In genomic region chr8:126971314-126971664, GRCm38 (mm10) we compare ENCODE assay signal across 7 mouse cellular contexts. TPM values are rescaled to one million over a fixed set of nuclear protein-coding genes. Genes with fewer than 3 reads are reported as not detected.
DNase-seq lines count a peak whose midpoint lies in the region; ATAC-seq and TF ChIP-seq lines count a peak whose summit lies in the region.

No protein-coding gene starts in this region.

- intact Hi-C loops in left cerebral cortex, postnatal 4 days (cut with DNase I): no loop called here

- no peaks in the 10 kb centered on the region; the same call in 1 of the 2 replicates for H3K36me3 ChIP-seq in lung, embryonic 16.5 days (ENCODE audit: control insufficient read depth, insufficient read depth, low read length)
- peaks cover 31% of the 10 kb centered on the region for H3K36me3 ChIP-seq in limb, embryonic 10.5 days
- peaks cover 19% of the 10 kb centered on the region for H3K36me3 ChIP-seq in small intestine, adult 2 months (ENCODE audit: control insufficient read depth, insufficient read depth, low read length)

- peaks cover 4% of the 10 kb centered on the region; the same call in 1 of the 2 replicates for H3K4me1 ChIP-seq in lung, embryonic 16.5 days (replicated peaks; ENCODE audit: control insufficient read depth, insufficient read depth, low read length)
- H3K4me1 ChIP-seq in embryonic fibroblast, embryonic 13.5 days (ENCODE audit: control insufficient read depth, insufficient read depth, low read length): peaks cover 4% of the 10 kb centered on the region
- peaks cover 21% of the 10 kb centered on the region for H3K4me1 ChIP-seq in limb, embryonic 10.5 days
- peaks cover 3% of the 10 kb centered on the region; the same call in 1 of the 2 replicates for H3K4me1 ChIP-seq in small intestine, adult 2 months (ENCODE audit: control insufficient read depth, insufficient read depth, insufficient read length, low read length)

- no peak for TF ChIP-seq POLR2A in embryonic fibroblast, embryonic 13.5 days (IDR thresholded peaks at IDR 0.05; ENCODE audit: low read depth, low read length)
- no peak for TF ChIP-seq POLR2A in small intestine, adult 2 months (IDR thresholded peaks at IDR 0.05; ENCODE audit: low read depth, low read length)

- H3K9me3 ChIP-seq in lung, embryonic 16.5 days (ENCODE audit: control insufficient read depth, low read length): no peaks in the 10 kb centered on the region
- H3K9me3 ChIP-seq in limb, embryonic 10.5 days (replicated peaks): no peaks in the 10 kb centered on the region

- H3K27ac ChIP-seq in lung, embryonic 16.5 days (ENCODE audit: low read length): peak overlapping the region; percentile 76
- H3K27ac ChIP-seq in embryonic fibroblast, embryonic 13.5 days (ENCODE audit: insufficient read depth, low read length): peak overlapping the region; percentile 15; the same call in 1 of the 2 replicates
- peak overlapping the region; percentile 87 for H3K27ac ChIP-seq in limb, embryonic 10.5 days
- H3K27ac ChIP-seq in small intestine, adult 2 months (ENCODE audit: insufficient read depth, low read depth, low read length): 0 out of 2 replicates have a peak overlapping the region, but pooled peaks have one; percentile 18

- H3K4me2 ChIP-seq in lung, embryonic 16.5 days (ENCODE audit: low read depth, low read length): peak overlapping the region; percentile 87

- peak overlapping the region; percentile 74 for H3K9ac ChIP-seq in lung, embryonic 16.5 days (ENCODE audit: low read length)

- no peak for TF ChIP-seq CTCF in embryonic fibroblast, embryonic 13.5 days (IDR thresholded peaks at IDR 0.05; ENCODE audit: borderline replicate concordance, insufficient read depth, low read length)
- TF ChIP-seq CTCF in small intestine, adult 2 months (IDR thresholded peaks at IDR 0.05; ENCODE audit: extremely low read depth, insufficient read length, insufficient replicate concordance, low read depth, low read length): no peak

- DNase-seq in lung, postnatal 4 days: no peak
- DNase-seq in limb, embryonic 10.5 days (ENCODE audit: low spot score): no peak
- DNase-seq in left cerebral cortex, postnatal 4 days: no peak
- DNase-seq in adrenal gland, postnatal 25 days: no peak

- 5% methylated on average over 13 of the region's 13 CpGs for WGBS in lung, embryonic 16.5 days
- 14% methylated on average over 13 of the region's 13 CpGs for WGBS in limb, embryonic 10.5 days
- WGBS in small intestine, adult 2 months: 4% methylated on average over 13 of the region's 13 CpGs

- peaks cover under 1% of the 10 kb centered on the region; the same call in 1 of the 2 replicates for H3K27me3 ChIP-seq in lung, embryonic 16.5 days (ENCODE audit: control insufficient read depth, insufficient read depth, low read depth, low read length)
- H3K27me3 ChIP-seq in limb, embryonic 10.5 days (ENCODE audit: low read depth, poor library complexity, severe bottlenecking): no peaks in the 10 kb centered on the region
- no peaks in the 10 kb centered on the region for H3K27me3 ChIP-seq in small intestine, adult 2 months (ENCODE audit: control insufficient read depth, insufficient read depth, low read length)

- peak overlapping the region; percentile 92 for H3K4me3 ChIP-seq in lung, embryonic 16.5 days (ENCODE audit: low read length)
- peak overlapping the region; percentile 37 for H3K4me3 ChIP-seq in embryonic fibroblast, embryonic 13.5 days (ENCODE audit: insufficient read depth, low read length)
- peak overlapping the region; percentile 97 for H3K4me3 ChIP-seq in limb, embryonic 10.5 days
- peak overlapping the region; percentile 85 for H3K4me3 ChIP-seq in small intestine, adult 2 months (ENCODE audit: low read depth, low read length)

- peak; percentile 32 for ATAC-seq in lung, embryonic 16.5 days (ENCODE audit: low read depth)

RNA-seq across cellular contexts. Expression of gene Rbm34, which starts 0.4 kb away (rescaled TPM):
- 16.7 and 17.1 TPM in 2 replicates for polyA plus RNA-seq in lung, embryonic 16.5 days (2015; fragmentation: Nextera tagmentation; extraction: Ambion mirVana)
- 20.9 and 21.3 TPM in 2 replicates for polyA plus RNA-seq in embryonic fibroblast, embryonic 13.5 days (2011; ENCODE audit: insufficient read length, low read depth, missing spikeins)
- polyA plus RNA-seq in limb, embryonic 10.5 days (2016; fragmentation: Nextera tagmentation; extraction: Ambion mirVana): 27.7 and 28.9 TPM in 2 replicates
- 0.42 and 2.6 TPM in 2 replicates for polyA plus RNA-seq in small intestine, adult 2 months (2012; rRNA removed)
- 10 to 100 TPM; 18.8 to 19.5 TPM for total RNA-seq in left cerebral cortex, postnatal 4 days (2021)
- 13.0 and 15.4 TPM in 2 replicates for total RNA-seq in adrenal gland, postnatal 25 days (2021)

RNA-seq across cellular contexts. Expression of gene Tomm20, which starts 25.6 kb away (rescaled TPM):
- 188 and 206 TPM in 2 replicates for polyA plus RNA-seq in lung, embryonic 16.5 days (2015; fragmentation: Nextera tagmentation; extraction: Ambion mirVana)
- polyA plus RNA-seq in embryonic fibroblast, embryonic 13.5 days (2011; ENCODE audit: insufficient read length, low read depth, missing spikeins): 193 and 252 TPM in 2 replicates
- polyA plus RNA-seq in limb, embryonic 10.5 days (2016; fragmentation: Nextera tagmentation; extraction: Ambion mirVana): 301 and 341 TPM in 2 replicates
- 117 and 450 TPM in 2 replicates for polyA plus RNA-seq in small intestine, adult 2 months (2012; rRNA removed)
- 100 to 1,000 TPM; 134 to 136 TPM for total RNA-seq in left cerebral cortex, postnatal 4 days (2021)
- total RNA-seq in adrenal gland, postnatal 25 days (2021): 162 and 189 TPM in 2 replicates

Comparison
In these comparisons a context has a peak if more than half of its experiments do, and no peak if none do; other contexts are left out.
1. H3K27ac ChIP-seq: peak in every context shown above with its lines; median percentile 87 in limb, embryonic 10.5 days; 76 in lung, embryonic 16.5 days; 18 in small intestine, adult 2 months; 15 in embryonic fibroblast, embryonic 13.5 days.
2. H3K4me3 ChIP-seq: peak in every context shown above with its lines; median percentile 97 in limb, embryonic 10.5 days; 92 in lung, embryonic 16.5 days; 85 in small intestine, adult 2 months; 37 in embryonic fibroblast, embryonic 13.5 days.